Mouse (Mus musculus) MEL (cell line): ENCODE measurements at regions not wholly inside any gene's neighbourhood (a gene's known extent, or its start where the extent isn't known, plus 50 kb on each side); places are given as distances from the start of the nearest gene placed in this dataset.

Experiments used
- DNase-seq: peaks from one replicate; pipeline ENCODE4 v3.0.0; 2011; ENCODE audit warnings: low read depth, low spot score
- H3K27ac ChIP-seq: 2 replicates; pipeline ENCODE4 v1.5.1; 2012; ENCODE audit warnings: low read depth, mild to moderate bottlenecking, control low read depth, low read length, moderate library complexity; ENCODE audit not compliant: control insufficient read depth
- H3K27me3 ChIP-seq, 2 experiments: fragments of 150-350 bp in 1 of 2; sonication (generic) in 1 of 2; 2 replicates each; pipeline ENCODE4 v1.6.1; 2012; ENCODE audit warnings: low read length in 2 of 2, mild to moderate bottlenecking in 2 of 2, improper control_type of control experiment in 1 of 2, moderate library complexity in 1 of 2; ENCODE audit not compliant: insufficient read depth in 2 of 2, control insufficient read depth in 1 of 2
- H3K36me3 ChIP-seq, 2 experiments: 2 replicates each; pipeline ENCODE4 v1.6.1; 2012 to 2014; ENCODE audit warnings: low read length in 2 of 2, improper control_type of control experiment in 1 of 2, inconsistent platforms in 1 of 2, mild to moderate bottlenecking in 1 of 2; ENCODE audit not compliant: insufficient read depth in 2 of 2, control insufficient read depth in 1 of 2
- H3K4me1 ChIP-seq, 2 experiments: fragments of 150-350 bp in 1 of 2; sonication (generic) in 1 of 2; 2 replicates each; pipeline ENCODE4 v1.6.1; 2012; ENCODE audit warnings: low read length in 2 of 2, improper control_type of control experiment in 1 of 2, mild to moderate bottlenecking in 1 of 2; ENCODE audit not compliant: insufficient read depth in 2 of 2, control insufficient read depth in 1 of 2
- H3K4me3 ChIP-seq, 2 experiments: fragments of 150-350 bp in 1 of 2; sonication (generic) in 1 of 2; 2 replicates each; pipeline ENCODE4 v1.5.1; 2012; ENCODE audit warnings: low read depth in 2 of 2, low read length in 2 of 2, mild to moderate bottlenecking in 2 of 2, moderate library complexity in 2 of 2, control low read depth in 1 of 2, improper control_type of control experiment in 1 of 2; ENCODE audit not compliant: control insufficient read depth in 1 of 2, insufficient read depth in 1 of 2
- H3K79me2 ChIP-seq: 2 replicates; pipeline ENCODE4 v1.6.1; 2012; ENCODE audit warnings: mild to moderate bottlenecking, low read length, moderate library complexity; ENCODE audit not compliant: control insufficient read depth, poor library complexity, insufficient read depth
- H3K9ac ChIP-seq: 2 replicates; pipeline ENCODE4 v1.6.1; 2012; ENCODE audit warnings: low read depth, mild to moderate bottlenecking, control low read depth, low read length, moderate library complexity; ENCODE audit not compliant: control insufficient read depth, poor library complexity, severe bottlenecking
- H3K9me3 ChIP-seq: fragments of 150-350 bp; sonication (generic); replicated peaks from 2 replicates; pipeline ENCODE4 v1.6.1; 2012; ENCODE audit warnings: mild to moderate bottlenecking, low read length, improper control_type of control experiment, moderate library complexity; ENCODE audit not compliant: insufficient read depth
- ELF1 ChIP-seq: IDR thresholded peaks from 2 replicates; pipeline ENCODE4 v1.6.1; 2014; ENCODE audit warnings: low read depth, mild to moderate bottlenecking, inconsistent platforms, low read length, improper control_type of control experiment, moderate library complexity
- EP300 ChIP-seq, 2 experiments: IDR thresholded peaks; 2 replicates each; pipeline ENCODE4 v1.6.1; 2011; ENCODE audit warnings: improper control_type of control experiment in 2 of 2, low read length in 2 of 2, low read depth in 1 of 2, mild to moderate bottlenecking in 1 of 2
- ETS1 ChIP-seq: IDR thresholded peaks from 2 replicates; pipeline ENCODE4 v1.6.1; 2012; ENCODE audit warnings: low read depth, mild to moderate bottlenecking, inconsistent platforms, low read length, improper control_type of control experiment, moderate library complexity
- GATA1 ChIP-seq: IDR thresholded peaks from 2 replicates; pipeline ENCODE4 v1.6.1; 2011; ENCODE audit warnings: low read depth, low read length, improper control_type of control experiment
- HCFC1 ChIP-seq: IDR thresholded peaks from 2 replicates; pipeline ENCODE4 v1.6.1; 2012; ENCODE audit warnings: low read depth, mild to moderate bottlenecking, inconsistent platforms, low read length, improper control_type of control experiment, moderate library complexity
- KAT2A ChIP-seq: conservative IDR thresholded peaks from 2 replicates; pipeline ENCODE4 v1.6.1; 2012; ENCODE audit warnings: low read depth, low read length, improper control_type of control experiment, inconsistent platforms
- MAX ChIP-seq: IDR thresholded peaks from 2 replicates; pipeline ENCODE4 v1.6.1; 2011; ENCODE audit warnings: low read length, improper control_type of control experiment
- MAZ ChIP-seq: IDR thresholded peaks from 2 replicates; pipeline ENCODE4 v1.6.1; 2012; ENCODE audit warnings: low read depth, mild to moderate bottlenecking, inconsistent platforms, low read length, improper control_type of control experiment
- MEF2A ChIP-seq: IDR thresholded peaks from 2 replicates; pipeline ENCODE4 v1.6.1; 2014; ENCODE audit warnings: low read depth, mild to moderate bottlenecking, inconsistent platforms, low read length, improper control_type of control experiment; ENCODE audit not compliant: poor library complexity, insufficient replicate concordance, severe bottlenecking; ENCODE audit errors: extremely low read depth
- MXI1 ChIP-seq: IDR thresholded peaks from 2 replicates; pipeline ENCODE4 v1.6.1; 2011; ENCODE audit warnings: mild to moderate bottlenecking, low read depth, low read length, improper control_type of control experiment
- MYB ChIP-seq: IDR thresholded peaks from 2 replicates; pipeline ENCODE4 v1.6.1; 2011; ENCODE audit warnings: mild to moderate bottlenecking, low read depth, low read length, improper control_type of control experiment
- MYC ChIP-seq: IDR thresholded peaks from 2 replicates; pipeline ENCODE4 v1.6.1; 2011; ENCODE audit warnings: low read depth, mild to moderate bottlenecking, low read length, improper control_type of control experiment, moderate library complexity
- NRF1 ChIP-seq: IDR thresholded peaks from 2 replicates; pipeline ENCODE4 v1.6.1; 2014; ENCODE audit warnings: low read depth, mild to moderate bottlenecking, inconsistent platforms, low read length, improper control_type of control experiment, moderate library complexity; ENCODE audit not compliant: poor library complexity, insufficient read depth, severe bottlenecking
- RAD21 ChIP-seq: IDR thresholded peaks from 2 replicates; pipeline ENCODE4 v1.6.1; 2011; ENCODE audit warnings: mild to moderate bottlenecking, low read depth, low read length, improper control_type of control experiment
- TAL1 ChIP-seq: IDR thresholded peaks from 2 replicates; pipeline ENCODE4 v1.6.1; 2012; ENCODE audit warnings: mild to moderate bottlenecking, inconsistent platforms, low read length, moderate library complexity, mixed read lengths
- TBP ChIP-seq: IDR thresholded peaks from 2 replicates; pipeline ENCODE4 v1.8.0; 2011; ENCODE audit warnings: low read depth, low read length, improper control_type of control experiment
- TCF12 ChIP-seq: IDR thresholded peaks from 2 replicates; pipeline ENCODE4 v1.6.1; 2014; ENCODE audit warnings: low read depth, mild to moderate bottlenecking, inconsistent platforms, low read length, improper control_type of control experiment, moderate library complexity
- USF1 ChIP-seq: IDR thresholded peaks from 2 replicates; pipeline ENCODE4 v1.6.1; 2014; ENCODE audit warnings: low read depth, mild to moderate bottlenecking, inconsistent platforms, low read length, improper control_type of control experiment, moderate library complexity
- ZMIZ1 ChIP-seq: IDR thresholded peaks from 2 replicates; pipeline ENCODE4 v1.6.1; 2012; ENCODE audit warnings: low read depth, mild to moderate bottlenecking, inconsistent platforms, low read length, improper control_type of control experiment, moderate library complexity
- ZNF384 ChIP-seq: IDR thresholded peaks from 2 replicates; pipeline ENCODE4 v1.6.1; 2012; ENCODE audit warnings: low read depth, mild to moderate bottlenecking, inconsistent platforms, low read length, improper control_type of control experiment

GRCm38 (mm10) chr14:80789131-80789530, 805.2 kb downstream of the Olfm4 start:
- Histone ChIP-seq H3K9ac (no peak overlapping the region), H3K79me2 (no peaks in the 10 kb centered on the region), H3K27me3 (no peaks in the 10 kb centered on the region), H3K4me3 (no peak overlapping the region), H3K27ac (no peak overlapping the region), H3K9me3 (no peaks in the 10 kb centered on the region)
- DNase-seq = no peak
- no peak for TF ChIP-seq RAD21
- TF ChIP-seq, all 39 proteins: peak for 0
- Histone ChIP-seq H3K4me1 (no peaks in the 10 kb centered on the region), H3K36me3 (no peaks in the 10 kb centered on the region)

- Histone ChIP-seq H3K27ac (peak overlapping the region; percentile 45; the same call in 1 of the 2 replicates), H3K4me1 (peaks cover 0 to 2% of the 10 kb centered on the region in 2 experiments; a peak in 1 of 4 replicates), H3K79me2 (no peaks in the 10 kb centered on the region), H3K9me3 (no peaks in the 10 kb centered on the region), H3K36me3 (peaks cover 0 to 7% of the 10 kb centered on the region in 2 experiments; a peak in 2 of 4 replicates), H3K4me3 (no peak overlapping the region), H3K27me3 (no peaks in the 10 kb centered on the region), H3K9ac (no peak overlapping the region)
- TF ChIP-seq TCF12 (0 out of 2 replicates have a peak, but pooled peaks have one; percentile 8), MXI1 (peak; percentile 32; the same call in 1 of the 2 replicates), USF1 (0 out of 2 replicates have a peak, but pooled peaks have one; percentile 13), EP300 (IDR thresholded peaks at IDR 0.05; ENCODE audit: low read depth in 1 of 2, low read length in 2 of 2) (peak; percentile 45 to 63; a peak in 2 of 4 replicates), ZMIZ1 (no peak), MYC (peak; percentile 52; the same call in 1 of the 2 replicates), MAX (0 out of 2 replicates have a peak, but pooled peaks have one; percentile 52), MYB (no peak), TBP (no peak), GATA1 (peak; percentile 60), MAZ (no peak)
- DNase-seq = peak; percentile 53
These were observed 815.6 kb downstream of the Olfm4 start for GRCm38 (mm10) chr14:80799370-80799959.

- no peaks in the 10 kb centered on the region; a peak in 1 of 4 replicates for H3K36me3 ChIP-seq
- no peak overlapping the region for H3K9ac ChIP-seq
- no peak for TF ChIP-seq ZMIZ1
- TF ChIP-seq ELF1 = no peak
- no peak for TF ChIP-seq KAT2A
- TF ChIP-seq MEF2A = no peak
- no peak for TF ChIP-seq ETS1
- TF ChIP-seq ZNF384 = no peak
- no peak for TF ChIP-seq MYB
- no peak for TF ChIP-seq HCFC1
- no peak for TF ChIP-seq NRF1
- no peak for TF ChIP-seq TAL1
- DNase-seq = no peak
- H3K79me2 ChIP-seq = no peaks in the 10 kb centered on the region
- H3K4me1 ChIP-seq = no peaks in the 10 kb centered on the region; a peak in 1 of 4 replicates
- H3K4me3 ChIP-seq = no peak overlapping the region
- no peak overlapping the region for H3K27ac ChIP-seq
- no peaks in the 10 kb centered on the region for H3K9me3 ChIP-seq
- H3K27me3 ChIP-seq = no peaks in the 10 kb centered on the region
These were observed 846.6 kb downstream of the Olfm4 start for GRCm38 (mm10) chr14:80830476-80830875.
